Mouse (Mus musculus) G1E (cell line): ENCODE data around the gene Plxnc1. TPM values are rescaled to one million over a fixed set of nuclear protein-coding genes. Genes with fewer than 3 reads are reported as not detected.

Experiments
- ATAC-seq: 2 replicates; pipeline ENCODE4 v1.8.0; 2016; ENCODE audit warnings: mild to moderate bottlenecking; ENCODE audit not compliant: insufficient number of reproducible peaks, poor library complexity, low FRiP score, severe bottlenecking; ENCODE audit errors: extremely low read depth
- DNase-seq: peaks from one replicate; pipeline ENCODE4 v3.0.0; 2012; ENCODE audit warnings: low spot score
- H3K27me3 ChIP-seq: 2 replicates; pipeline ENCODE4 v1.6.1; 2012; ENCODE audit warnings: mild to moderate bottlenecking, low read length, inconsistent platforms; ENCODE audit not compliant: insufficient read depth
- H3K36me3 ChIP-seq: replicated peaks from 2 replicates; pipeline ENCODE3; 2012; ENCODE audit warnings: mild to moderate bottlenecking, inconsistent platforms
- H3K4me1 ChIP-seq: 2 replicates; pipeline ENCODE4 v1.6.1; 2012; ENCODE audit warnings: low read depth, low read length, inconsistent platforms, mixed read lengths; ENCODE audit not compliant: insufficient read depth
- H3K4me3 ChIP-seq: 2 replicates; pipeline ENCODE4 v1.5.1; 2012; ENCODE audit warnings: low read depth, mild to moderate bottlenecking, inconsistent platforms, low read length, moderate library complexity, mixed read lengths
- H3K9me3 ChIP-seq: replicated peaks from 2 replicates; pipeline ENCODE4 v1.6.1; 2012; ENCODE audit warnings: inconsistent platforms
- CTCF ChIP-seq: IDR thresholded peaks from 2 replicates; pipeline ENCODE4 v1.5.1; 2012; ENCODE audit warnings: low read depth, low read length, inconsistent platforms, mixed read lengths
- GATA1 ChIP-seq: IDR thresholded peaks from 2 replicates; pipeline ENCODE4 v1.6.1; 2012; ENCODE audit warnings: borderline replicate concordance, low read length, inconsistent platforms, mixed read lengths
- GATA2 ChIP-seq: IDR thresholded peaks from 2 replicates; pipeline ENCODE4 v1.6.1; 2012; ENCODE audit warnings: low read depth, low read length, inconsistent platforms, borderline replicate concordance
- POLR2AphosphoS5 ChIP-seq: IDR thresholded peaks from 2 replicates; pipeline ENCODE4 v1.6.1; 2012; ENCODE audit warnings: low read depth, low read length, inconsistent platforms; ENCODE audit not compliant: insufficient replicate concordance
- TAL1 ChIP-seq: conservative IDR thresholded peaks from 2 replicates; pipeline ENCODE4 v1.6.1; 2012; ENCODE audit warnings: low read depth, low read length, inconsistent platforms, mixed read lengths
- polyA plus RNA-seq: library from polyadenylated mRNA; stranded (reverse); fragments of >175 nt; gene quantifications from 2 replicates; pipeline ENCODE4 v1.2.3, GENCODE M21; 2012
- total RNA-seq, 2 experiments: library from RNA; stranded (forward) in 1 of 2; stranded (reverse) in 1 of 2; fragments of 200-1000 nt in 1 of 2; fragments of >200 nt in 1 of 2; fragmentation: Nextera tagmentation in 1 of 2; gene quantifications; 2 replicates each; pipeline ENCODE4 v1.2.3; 2014 to 2017

Gene Plxnc1
- total and polyA plus RNA-seq, 3 experiments: 23.0 to 163 (median 131) TPM

- DNase-seq: no peak
- Histone ChIP-seq H3K27me3 (no peaks in the 10 kb centered on the region), H3K36me3 (peaks cover 42% of the 10 kb centered on the region), H3K4me3 (no peak overlapping the region), H3K4me1 (peaks cover 75% of the 10 kb centered on the region), H3K9me3 (no peaks in the 10 kb centered on the region)
- TF ChIP-seq CTCF (no peak), GATA1 (no peak), TAL1 (no peak), GATA2 (no peak), POLR2AphosphoS5 (no peak)
- no peak for ATAC-seq
These were observed 30.6 kb downstream of the Plxnc1 start for GRCm38 (mm10) chr10:94914081-94914480.

GRCm38 (mm10) chr10:94913336-94913739 is 31.3 kb downstream of the Plxnc1 start:
- no peaks in the 10 kb centered on the region for H3K9me3 ChIP-seq
- peaks cover 76% of the 10 kb centered on the region for H3K4me1 ChIP-seq
- ATAC-seq: peak; percentile 37
- DNase-seq: no peak
- H3K27me3 ChIP-seq: no peaks in the 10 kb centered on the region
- no peak for TF ChIP-seq CTCF
- TF ChIP-seq GATA2: no peak
- TF ChIP-seq TAL1: no peak
- TF ChIP-seq GATA1: no peak
- TF ChIP-seq POLR2AphosphoS5: no peak
- peaks cover 43% of the 10 kb centered on the region for H3K36me3 ChIP-seq
- H3K4me3 ChIP-seq: no peak overlapping the region

- H3K36me3 ChIP-seq: peaks cover 41% of the 10 kb centered on the region
- peaks cover 68% of the 10 kb centered on the region for H3K4me1 ChIP-seq
- H3K4me3 ChIP-seq: no peak overlapping the region
- TF ChIP-seq TAL1: no peak
- no peak for TF ChIP-seq POLR2AphosphoS5
- no peak for TF ChIP-seq GATA2
- TF ChIP-seq GATA1: no peak
- no peak for TF ChIP-seq CTCF
- ATAC-seq (peak; percentile 36), DNase-seq (no peak)
- no peaks in the 10 kb centered on the region for H3K9me3 ChIP-seq
- H3K27me3 ChIP-seq: no peaks in the 10 kb centered on the region
These were observed 32.1 kb downstream of the Plxnc1 start for GRCm38 (mm10) chr10:94912551-94912950.

- Histone ChIP-seq H3K27me3 (no peaks in the 10 kb centered on the region), H3K4me1 (peaks cover 56% of the 10 kb centered on the region), H3K4me3 (no peak overlapping the region), H3K36me3 (peaks cover 51% of the 10 kb centered on the region), H3K9me3 (no peaks in the 10 kb centered on the region)
- ATAC-seq (no peak), DNase-seq (no peak)
- no peak for TF ChIP-seq CTCF
- TF ChIP-seq GATA2: no peak
- no peak for TF ChIP-seq GATA1
- no peak for TF ChIP-seq TAL1
- TF ChIP-seq POLR2AphosphoS5: no peak
These were observed 33.5 kb downstream of the Plxnc1 start for GRCm38 (mm10) chr10:94911102-94911501.

- no peaks in the 10 kb centered on the region for H3K27me3 ChIP-seq
- TF ChIP-seq GATA1 (no peak), TAL1 (no peak), POLR2AphosphoS5 (no peak), CTCF (no peak), GATA2 (no peak)
- DNase-seq (no peak), ATAC-seq (no peak)
- H3K4me3 ChIP-seq: no peak overlapping the region
- H3K36me3 ChIP-seq: peaks cover 51% of the 10 kb centered on the region
- H3K4me1 ChIP-seq: peaks cover 52% of the 10 kb centered on the region
- no peaks in the 10 kb centered on the region for H3K9me3 ChIP-seq
These were observed 34.1 kb downstream of the Plxnc1 start for GRCm38 (mm10) chr10:94910570-94910969.

- peaks cover 49% of the 10 kb centered on the region for H3K36me3 ChIP-seq
- no peak overlapping the region for H3K4me3 ChIP-seq
- ATAC-seq (no peak), DNase-seq (no peak)
- TF ChIP-seq GATA1 (no peak), GATA2 (no peak), POLR2AphosphoS5 (no peak), TAL1 (no peak), CTCF (no peak)
- H3K9me3 ChIP-seq: no peaks in the 10 kb centered on the region
- peaks cover 52% of the 10 kb centered on the region for H3K4me1 ChIP-seq
- H3K27me3 ChIP-seq: no peaks in the 10 kb centered on the region
These were observed 34.8 kb downstream of the Plxnc1 start for GRCm38 (mm10) chr10:94909789-94910188.
